Mouse (Mus musculus) spleen, adult 12 weeks (tissue): ENCODE measurements around the gene Gm49369.
"Not testable (repeated sequence)": the region's sequence is repeated elsewhere in the genome, so short reads cannot be mapped to it uniquely, and the experiment has no call there.

Source experiments
- DNase-seq: peaks from one replicate; pipeline ENCODE4 v3.0.0; 2022; ENCODE audit warnings: low spot score

Gene Gm49369

DNA sequence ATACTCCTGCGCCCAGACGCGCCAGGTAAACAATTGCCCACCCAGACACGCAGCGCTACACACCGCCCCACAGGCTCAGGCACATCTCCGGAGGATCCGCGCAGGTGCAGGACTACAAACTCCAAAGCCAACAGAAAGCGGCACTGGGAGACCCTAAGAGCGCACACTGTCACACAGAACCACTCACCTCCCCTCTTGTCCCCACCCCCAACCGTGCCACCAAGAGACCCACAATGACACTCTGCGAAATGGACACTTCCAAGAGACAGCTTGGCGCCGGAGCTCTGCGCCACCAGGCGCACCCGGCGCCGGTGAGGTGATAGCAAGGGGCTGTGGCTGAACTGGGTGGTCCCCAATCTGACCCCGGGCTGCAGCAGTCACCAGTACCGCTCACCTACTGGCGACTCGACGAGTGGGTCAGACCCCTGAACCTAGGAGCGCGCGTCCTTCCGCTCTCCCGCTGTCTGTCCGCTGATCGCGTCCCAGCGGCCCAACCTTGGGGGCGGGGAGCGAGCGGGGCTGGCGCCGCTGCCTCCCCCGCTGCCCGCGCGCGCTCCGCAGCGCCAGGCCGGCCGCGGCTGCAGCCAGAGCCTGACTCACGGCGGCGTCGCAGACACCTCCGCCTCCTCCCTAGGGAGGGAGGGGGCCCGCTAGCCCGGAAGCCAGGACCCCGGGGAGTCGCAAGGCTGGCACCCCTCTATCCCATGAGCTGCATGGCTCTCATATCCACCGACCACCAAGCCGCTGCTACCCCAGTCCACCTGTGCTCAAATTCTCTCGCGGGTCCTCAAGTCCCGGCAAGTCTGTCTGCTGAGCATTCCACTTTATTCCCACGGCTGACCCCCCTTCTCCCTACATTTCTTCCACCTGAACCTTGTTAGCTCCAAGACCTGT lies 10.5 kb downstream of the Gm49369 start:
- DNase-seq: no peak

DNA sequence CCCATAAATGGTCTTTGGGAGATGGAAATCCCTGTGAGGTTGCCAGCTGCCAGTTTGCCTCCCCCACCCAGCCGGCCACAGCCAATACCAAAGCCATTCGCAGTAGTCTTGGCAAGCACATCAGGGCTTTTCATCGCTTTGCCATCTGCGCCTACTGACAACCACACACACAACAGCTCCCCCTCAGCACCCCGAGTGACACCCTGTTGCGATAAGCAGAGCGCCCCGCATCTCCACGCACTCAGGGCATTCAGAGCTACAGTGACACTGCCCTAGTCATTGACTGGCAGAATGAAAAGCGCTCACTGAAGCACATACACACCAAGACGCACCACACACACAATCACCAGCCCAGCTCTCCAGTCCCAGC lies 11.1 kb downstream of the Gm49369 start:
- no peak for DNase-seq

GRCm38 (mm10) chr7:142370937-142371336 lies 11.5 kb downstream of the Gm49369 start:
- DNase-seq: no peak

DNA sequence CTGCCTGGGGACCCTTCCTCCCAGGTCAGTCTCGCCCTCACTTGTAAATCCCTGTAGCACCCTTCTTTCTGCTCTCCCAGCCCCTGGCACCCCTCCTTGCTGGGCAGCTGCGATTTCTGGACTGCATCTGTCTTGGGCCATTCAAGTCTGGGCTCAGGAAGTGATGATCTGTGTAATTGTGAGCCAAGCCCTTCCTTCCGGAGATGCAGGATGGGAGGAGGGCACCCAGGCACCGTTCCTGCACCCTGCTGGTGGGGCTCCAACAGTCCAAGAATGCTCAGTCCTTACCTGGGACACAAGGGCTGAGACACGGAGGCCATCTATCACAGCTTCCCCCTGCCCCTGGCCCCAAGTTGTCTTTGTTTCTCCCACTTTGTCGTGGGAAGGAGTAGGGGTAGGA lies 12.6 kb downstream of the Gm49369 start:
- DNase-seq: no peak

DNA sequence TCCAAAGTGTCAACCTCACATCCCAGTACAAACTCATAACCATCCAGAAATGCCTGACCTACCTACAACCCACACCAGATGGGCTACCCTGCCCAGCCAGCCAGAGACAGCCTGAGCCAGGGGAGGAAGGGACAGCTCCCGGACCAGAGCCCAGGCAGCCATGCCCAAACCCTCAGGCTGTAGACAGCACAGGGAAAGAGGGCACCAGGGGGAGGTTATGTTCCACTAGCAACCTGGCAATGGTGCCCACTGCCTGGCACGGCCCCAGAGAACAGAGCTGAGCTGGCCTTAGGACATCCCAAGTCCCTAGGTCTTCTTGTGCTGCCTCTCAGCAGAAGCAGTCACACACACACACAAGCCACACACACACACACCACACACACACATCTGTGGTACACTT lies 13.6 kb downstream of the Gm49369 start:
- no peak for DNase-seq

- no peak for DNase-seq
Observed at GRCm38 (mm10) chr7:142363107-142363506, 19.4 kb downstream of the Gm49369 start.

GRCm38 (mm10) chr7:142360743-142361142 lies 21.7 kb downstream of the Gm49369 start:
- no peak for DNase-seq

GRCm38 (mm10) chr7:142359129-142359528 lies 23.3 kb downstream of the Gm49369 start:
- no peak for DNase-seq

GRCm38 (mm10) chr7:142357566-142357965 lies 24.9 kb downstream of the Gm49369 start:
- DNase-seq: no peak

GRCm38 (mm10) chr7:142354661-142355233 lies 27.7 kb downstream of the Gm49369 start:
- peak; percentile 41 for DNase-seq

DNA sequence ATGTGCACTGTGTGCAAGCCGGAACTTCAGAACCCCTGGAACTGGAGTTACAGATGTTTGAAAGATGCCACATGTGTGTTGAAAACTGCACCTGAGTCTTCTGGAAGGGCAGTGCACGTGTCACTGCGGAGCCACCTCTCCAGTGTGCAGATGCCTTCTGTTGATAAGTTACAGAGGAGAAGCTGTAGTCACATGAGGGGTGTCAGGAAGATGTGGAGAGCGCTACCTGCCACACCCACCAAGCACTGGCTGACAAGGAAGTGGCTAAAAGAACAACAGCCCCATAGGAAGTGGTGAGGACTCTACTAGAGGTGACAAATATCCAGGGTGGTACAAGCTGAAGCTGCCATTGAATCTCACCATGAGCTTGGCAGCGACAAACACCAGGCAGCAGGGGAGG lies 28.6 kb downstream of the Gm49369 start:
- peak; percentile 46 for DNase-seq

DNA sequence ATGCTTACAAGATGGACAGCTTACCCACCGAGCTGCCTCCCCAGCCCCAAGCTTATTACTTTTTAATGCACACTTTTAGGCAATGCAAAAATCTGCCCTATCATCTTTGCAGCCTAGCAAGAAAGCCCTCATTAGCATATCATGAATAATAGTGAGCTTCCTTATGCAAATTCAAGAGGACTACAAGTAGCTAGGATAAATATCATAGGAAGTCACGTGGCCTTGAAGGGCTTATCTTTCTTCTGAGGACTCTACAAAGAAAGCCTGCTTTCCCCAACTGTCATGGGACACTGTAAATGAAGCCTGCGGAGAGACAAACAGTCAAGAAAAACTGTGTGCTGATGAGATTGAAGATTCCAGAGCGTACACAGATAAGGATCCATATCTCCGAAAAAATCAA lies 30.9 kb downstream of the Gm49369 start:
- no peak for DNase-seq

- DNase-seq: no peak
Observed at GRCm38 (mm10) chr7:142349308-142349961, 33.0 kb downstream of the Gm49369 start.

DNA sequence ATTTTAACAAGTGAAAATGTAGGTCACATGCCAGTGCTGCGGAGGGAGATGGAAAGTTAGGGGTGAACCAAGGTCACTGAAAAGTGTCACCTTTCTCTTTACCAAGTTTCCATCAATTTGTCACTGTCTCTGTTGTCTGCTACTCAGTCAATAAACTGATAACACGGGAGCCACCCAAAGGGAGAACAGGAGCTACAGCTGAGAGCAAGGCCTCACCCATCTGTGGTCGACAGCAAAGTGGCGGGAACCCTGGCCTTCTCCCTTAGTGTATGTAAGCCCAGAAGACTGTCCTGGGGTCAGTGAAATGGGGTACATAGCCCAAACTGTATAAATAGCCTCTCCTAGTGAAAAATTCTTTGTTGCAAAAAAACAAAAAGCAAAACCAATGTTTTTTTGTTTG lies 34.9 kb downstream of the Gm49369 start:
- DNase-seq: no peak

- DNase-seq: no peak
Observed at GRCm38 (mm10) chr7:142342247-142342640, 40.2 kb downstream of the Gm49369 start.

- DNase-seq: no peak
Observed at GRCm38 (mm10) chr7:142341564-142342246, 40.8 kb downstream of the Gm49369 start.

- peak; percentile 43 for DNase-seq
Observed at GRCm38 (mm10) chr7:142340269-142340970, 42.0 kb downstream of the Gm49369 start.

DNA sequence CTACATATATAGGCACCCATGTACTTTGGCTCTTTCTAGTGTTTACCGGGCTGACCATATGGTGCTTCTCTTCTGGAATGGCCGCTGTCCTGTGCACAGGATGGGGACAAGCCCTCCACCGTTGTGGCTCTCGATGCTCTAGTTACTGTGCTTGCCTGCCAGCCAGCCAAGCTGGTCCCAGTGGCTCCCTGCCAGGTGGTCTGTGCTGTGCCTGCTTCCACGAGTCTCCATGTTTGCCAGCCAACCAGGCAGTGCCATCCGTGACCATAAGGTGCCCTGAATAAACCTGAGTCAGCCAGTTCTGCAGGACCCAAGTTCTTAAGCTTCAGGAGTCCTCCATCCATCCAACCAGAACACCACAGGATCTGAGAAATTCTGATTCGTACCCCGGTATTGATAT lies 47.3 kb downstream of the Gm49369 start:
- no peak for DNase-seq

GRCm38 (mm10) chr7:142334246-142334645 lies 48.2 kb downstream of the Gm49369 start:
- DNase-seq: peak; percentile 78

DNA sequence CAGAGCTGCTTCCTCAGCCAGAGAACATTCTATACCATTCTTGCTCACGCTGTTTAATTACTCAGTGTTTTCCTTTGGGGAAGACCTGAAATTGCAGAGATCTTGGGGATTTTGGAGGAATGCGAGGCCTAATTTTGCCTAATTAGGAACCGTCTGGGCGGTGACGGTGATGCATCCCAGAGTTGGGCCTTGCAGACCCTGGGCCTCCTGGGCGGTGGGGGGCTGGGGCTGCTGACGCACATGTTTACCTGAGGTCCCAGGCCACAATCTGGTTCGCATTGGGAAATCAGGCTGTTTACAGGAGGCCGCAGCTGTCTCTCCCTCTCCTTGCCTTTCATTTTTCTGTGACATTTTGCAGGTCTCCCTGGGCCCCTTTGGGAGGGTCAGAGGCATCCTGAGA lies 49.7 kb downstream of the Gm49369 start:
- not testable (repeated sequence) for DNase-seq

GRCm38 (mm10) chr7:142331281-142331680 lies 51.2 kb downstream of the Gm49369 start:
- no peak for DNase-seq

- DNase-seq: no peak
Observed at GRCm38 (mm10) chr7:142330271-142330724, 52.2 kb downstream of the Gm49369 start.
